Mouse (Mus musculus) lung, postnatal 0 days (tissue): ENCODE measurements at regions not wholly inside any gene's neighbourhood (a gene's known extent, or its start where the extent isn't known, plus 50 kb on each side); places are given as distances from the start of the nearest gene placed in this dataset.
A peak's percentile ranks its signal among the peaks of the same experiment; 100 is the strongest.

Source experiments
- ATAC-seq: fragments of 200-750 bp; cut with Nextera tagmentation; 2 replicates; pipeline ENCODE4 v1.8.0; 2017; ENCODE audit warnings: moderate library complexity
- DNase-seq: peaks from one replicate; pipeline ENCODE4 v3.0.0-alpha.2; 2016; ENCODE audit warnings: low spot score
- H3K27ac ChIP-seq: fragments of 300-500 bp; sonication (generic); 2 replicates; pipeline ENCODE4 v1.5.1; 2014; ENCODE audit warnings: antibody characterized with exemption, mild to moderate bottlenecking, low read length, mixed read lengths
- H3K27me3 ChIP-seq: fragments of 300-500 bp; sonication (generic); replicated peaks from 2 replicates; pipeline ENCODE4 v1.6.1; 2014; ENCODE audit warnings: low read length, mixed read lengths; ENCODE audit not compliant: insufficient read depth
- H3K36me3 ChIP-seq: fragments of 300-500 bp; sonication (generic); 2 replicates; pipeline ENCODE4 v1.6.1; 2014; ENCODE audit warnings: low read length, mixed read lengths; ENCODE audit not compliant: insufficient read depth
- H3K4me1 ChIP-seq: fragments of 300-500 bp; sonication (generic); 2 replicates; pipeline ENCODE4 v1.6.1; 2014; ENCODE audit warnings: antibody characterized with exemption, low read depth, low read length, mixed read lengths; ENCODE audit not compliant: insufficient read depth
- H3K4me2 ChIP-seq: fragments of 300-500 bp; sonication (generic); replicated peaks from 2 replicates; pipeline ENCODE4 v1.6.1; 2014; ENCODE audit warnings: low read depth, mild to moderate bottlenecking, low read length, moderate library complexity, mixed read lengths
- H3K4me3 ChIP-seq: fragments of 300-500 bp; sonication (generic); 2 replicates; pipeline ENCODE4 v1.5.1; 2014; ENCODE audit warnings: low read depth, low read length
- H3K9ac ChIP-seq: fragments of 300-500 bp; sonication (generic); replicated peaks from 2 replicates; pipeline ENCODE4 v1.6.1; 2014; ENCODE audit warnings: low read depth, mild to moderate bottlenecking
- H3K9me3 ChIP-seq: fragments of 300-500 bp; sonication (generic); 2 replicates; pipeline ENCODE4 v1.6.1; 2016; ENCODE audit warnings: low read length, mixed read lengths
- CTCF ChIP-seq: IDR thresholded peaks from 2 replicates; pipeline ENCODE4 v1.5.1; 2016; ENCODE audit warnings: antibody characterized with exemption, mild to moderate bottlenecking
- EP300 ChIP-seq: IDR thresholded peaks from 2 replicates; pipeline ENCODE4 v1.6.1; 2016; ENCODE audit warnings: antibody characterized with exemption, mild to moderate bottlenecking, control low read depth
- WGBS: fragments of 180-500 bp; shearing (Covaris S2); extraction: QIAGEN DNeasy Blood & Tissue Kit; methylation state at CpG from one replicate; pipeline ENCODE4 v1.1.7; 2014; 5-methylcytosine and 5-hydroxymethylcytosine counted together

DNA sequence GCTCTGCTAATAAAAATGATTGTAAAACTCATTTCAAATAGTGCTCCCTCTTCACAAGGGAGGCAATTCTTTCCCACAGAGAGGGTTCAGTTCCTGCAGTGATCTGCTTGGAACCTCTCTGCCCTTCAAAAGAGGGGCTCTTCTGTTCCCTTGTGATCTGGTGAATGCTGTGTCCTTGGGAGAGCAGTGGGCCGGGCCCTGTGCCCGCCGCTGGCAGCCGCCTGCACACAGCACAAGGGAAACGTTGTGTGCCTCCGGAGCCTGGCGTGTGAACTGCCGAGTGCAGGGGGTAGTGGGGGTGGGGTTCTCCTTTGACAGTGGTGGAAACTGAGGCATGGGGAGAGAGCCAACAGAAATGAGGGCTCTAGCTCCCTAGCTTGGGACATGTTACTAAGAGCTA lies 54.4 kb upstream of the Csrp1 start:
- WGBS = 76% methylated on average over 8 of the region's 8 CpGs
- Histone ChIP-seq H3K4me1 (peaks cover 10% of the 10 kb centered on the region), H3K4me3 (no peak overlapping the region), H3K27ac (no peak overlapping the region), H3K36me3 (no peaks in the 10 kb centered on the region), H3K9me3 (no peaks in the 10 kb centered on the region), H3K9ac (no peak overlapping the region), H3K27me3 (no peaks in the 10 kb centered on the region), H3K4me2 (no peak overlapping the region)
- DNase-seq = no peak
- no peak for TF ChIP-seq EP300
- no peak for TF ChIP-seq CTCF
- no peak for ATAC-seq

DNA sequence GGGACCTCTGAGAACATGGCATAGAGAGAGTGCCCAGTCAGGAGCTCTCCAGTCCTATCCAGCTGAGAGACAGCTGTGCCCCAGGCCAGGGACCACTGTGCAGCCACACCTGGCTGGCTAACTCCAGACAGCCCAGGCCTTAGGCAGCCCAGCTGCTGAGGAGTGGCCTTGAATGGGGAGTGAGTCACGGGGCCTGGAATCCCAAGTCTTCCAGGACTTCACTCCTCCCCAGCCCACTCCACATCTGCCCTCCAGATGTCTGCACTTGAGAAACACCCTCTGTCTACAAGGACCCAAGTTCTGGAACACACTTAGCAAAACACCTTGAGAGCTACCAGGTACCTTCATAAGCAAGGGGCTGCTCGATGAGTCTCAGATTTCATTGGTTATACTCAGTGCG lies 51.5 kb upstream of the Csrp1 start:
- Histone ChIP-seq H3K36me3 (no peaks in the 10 kb centered on the region), H3K9me3 (no peaks in the 10 kb centered on the region), H3K27ac (no peak overlapping the region), H3K4me2 (no peak overlapping the region), H3K27me3 (no peaks in the 10 kb centered on the region), H3K4me3 (no peak overlapping the region), H3K4me1 (peaks cover 10% of the 10 kb centered on the region), H3K9ac (no peak overlapping the region)
- WGBS = 59% methylated on average over 3 of the region's 3 CpGs
- DNase-seq (peak; percentile 57), ATAC-seq (peak; percentile 57)
- TF ChIP-seq EP300 (0 out of 2 replicates have a peak, but pooled peaks have one; percentile 30), CTCF (no peak)

DNA sequence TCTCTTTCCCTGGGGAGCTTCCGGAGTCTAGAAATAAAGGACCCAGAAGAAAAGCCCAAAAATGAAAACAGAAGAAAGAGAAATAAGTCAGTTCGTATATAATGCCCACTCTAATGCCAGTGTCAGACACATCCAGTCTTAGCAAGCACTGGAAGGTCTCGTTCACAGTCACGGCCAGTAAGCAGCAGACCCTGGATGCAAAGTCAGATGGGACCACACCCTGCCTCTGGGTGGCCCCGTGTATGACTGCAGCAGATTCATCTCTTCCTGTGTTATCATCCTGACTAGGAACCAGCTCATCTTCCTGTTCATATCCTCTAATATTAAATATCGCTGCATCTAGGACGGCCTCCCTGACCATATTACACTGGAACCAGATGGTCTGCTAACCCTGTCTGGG lies 50.9 kb upstream of the Csrp1 start:
- Histone ChIP-seq H3K9ac (no peak overlapping the region), H3K4me3 (no peak overlapping the region), H3K9me3 (no peaks in the 10 kb centered on the region), H3K27ac (no peak overlapping the region), H3K27me3 (no peaks in the 10 kb centered on the region), H3K36me3 (no peaks in the 10 kb centered on the region), H3K4me1 (peaks cover 10% of the 10 kb centered on the region), H3K4me2 (no peak overlapping the region)
- no peak for DNase-seq
- peak; percentile 27 for ATAC-seq
- TF ChIP-seq EP300 = no peak
- TF ChIP-seq CTCF = 0 out of 2 replicates have a peak, but pooled peaks have one; percentile 2
- WGBS = 67% methylated on average over 7 of the region's 7 CpGs

DNA sequence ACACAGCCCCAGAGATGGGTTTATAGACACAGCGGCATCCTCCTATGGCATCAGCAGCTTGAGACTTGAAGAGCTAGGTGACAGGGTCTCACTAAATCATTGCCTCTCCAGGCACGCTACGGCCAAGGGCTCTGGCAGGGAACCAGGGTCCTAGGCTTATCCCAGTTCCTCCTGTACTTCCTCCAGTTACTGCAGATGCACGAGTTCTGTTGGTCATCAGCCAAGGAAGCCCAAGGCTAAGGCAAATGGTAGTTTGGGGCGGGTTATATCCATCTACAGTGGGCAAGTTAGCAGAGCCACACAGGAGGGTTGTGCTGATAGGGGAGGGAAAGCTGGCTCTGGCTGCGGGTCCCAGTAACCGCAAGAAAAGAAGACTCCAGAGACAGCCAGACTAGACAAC lies 50.1 kb upstream of the Csrp1 start:
- Histone ChIP-seq H3K4me3 (no peak overlapping the region), H3K27ac (0 out of 2 replicates have a peak overlapping the region, but pooled peaks have one; percentile 35), H3K4me2 (peak overlapping the region; percentile 36; the same call in 1 of the 2 replicates), H3K36me3 (no peaks in the 10 kb centered on the region), H3K9ac (no peak overlapping the region), H3K4me1 (peaks cover 10% of the 10 kb centered on the region), H3K9me3 (no peaks in the 10 kb centered on the region), H3K27me3 (no peaks in the 10 kb centered on the region)
- 38% methylated on average over 7 of the region's 7 CpGs for WGBS
- TF ChIP-seq EP300 = no peak
- TF ChIP-seq CTCF = no peak
- peak; percentile 51 for ATAC-seq
- DNase-seq = peak; percentile 74
